Mouse (Mus musculus): ENCODE results near the gene Arhgap17. TPM values are rescaled to one million over a fixed set of nuclear protein-coding genes. Genes with fewer than 3 reads are reported as not detected.

Gene Arhgap17
- polyA plus RNA-seq, 1 experiment from 2014 or later = 114 TPM

DNA sequence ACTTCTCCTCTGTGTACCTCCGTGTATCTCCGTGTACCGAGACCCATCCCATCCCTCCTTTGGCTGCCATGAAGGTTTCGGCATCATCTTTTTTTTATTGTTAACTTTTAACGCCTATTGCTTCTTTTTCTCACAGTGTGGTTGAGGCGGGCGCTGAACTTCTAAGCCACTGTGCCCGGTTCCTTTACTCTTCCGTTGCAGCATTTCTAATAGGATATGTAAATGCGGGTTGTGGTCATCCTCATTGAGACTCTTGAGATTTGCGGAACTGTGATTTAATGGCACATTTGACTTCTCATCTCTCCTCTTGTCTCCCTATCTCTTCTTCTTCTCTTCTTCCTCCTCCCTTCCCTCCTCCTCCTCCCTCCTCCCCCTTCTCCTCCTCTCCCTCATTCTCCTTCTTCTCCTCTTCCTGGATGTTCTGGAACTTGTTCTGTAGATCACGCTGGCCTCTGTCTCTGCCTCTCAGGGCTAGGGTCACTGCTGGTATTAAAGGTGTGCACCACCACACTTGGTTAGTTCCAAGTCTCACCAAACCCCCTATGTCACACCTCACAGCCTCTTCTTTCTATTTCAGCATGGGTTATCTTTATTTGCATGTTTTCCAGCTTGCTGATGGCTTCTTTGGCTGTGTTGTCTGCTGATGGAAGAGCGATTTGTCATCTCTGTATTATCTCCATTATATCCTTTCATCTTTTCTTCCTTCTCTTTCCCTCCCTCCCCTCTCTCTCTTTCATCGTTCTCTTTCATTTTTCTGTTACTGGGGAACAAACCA is 115.3 kb downstream of the Arhgap17 start:
- H3K27ac ChIP-seq = no peak overlapping the region
- H3K79me2 ChIP-seq (ENCODE audit: inconsistent target) = no peaks in the 10 kb centered on the region
- 94% methylated on average over 14 of the region's 14 CpGs for WGBS (ENCODE audit: missing documents)
- no peaks in the 10 kb centered on the region for H3K36me3 ChIP-seq (ENCODE audit: inconsistent target)
- no peak overlapping the region for H3K4me3 ChIP-seq (ENCODE audit: inconsistent target)

GRCm38 (mm10) chr7:123253396-123253795 is 116.3 kb downstream of the Arhgap17 start:
- Histone ChIP-seq H3K79me2 (ENCODE audit: inconsistent target) (no peaks in the 10 kb centered on the region), H3K36me3 (ENCODE audit: inconsistent target) (no peaks in the 10 kb centered on the region), H3K27ac (no peak overlapping the region), H3K4me3 (ENCODE audit: inconsistent target) (no peak overlapping the region)
- WGBS (ENCODE audit: missing documents) = 98% methylated on average over 7 of the region's 7 CpGs

- Histone ChIP-seq H3K27ac (no peak overlapping the region), H3K79me2 (ENCODE audit: inconsistent target) (no peaks in the 10 kb centered on the region), H3K36me3 (ENCODE audit: inconsistent target) (no peaks in the 10 kb centered on the region), H3K4me3 (ENCODE audit: inconsistent target) (no peak overlapping the region)
- 82% methylated on average over 6 of the region's 6 CpGs for WGBS (ENCODE audit: missing documents)
These were observed 118.4 kb downstream of the Arhgap17 start for GRCm38 (mm10) chr7:123251343-123251742.

GRCm38 (mm10) chr7:123248166-123248565 is 121.5 kb downstream of the Arhgap17 start:
- 55% methylated on average over 2 of the region's 2 CpGs for WGBS (ENCODE audit: missing documents)
- no peak overlapping the region for H3K4me3 ChIP-seq (ENCODE audit: inconsistent target)
- no peaks in the 10 kb centered on the region for H3K79me2 ChIP-seq (ENCODE audit: inconsistent target)
- no peak overlapping the region for H3K27ac ChIP-seq
- H3K36me3 ChIP-seq (ENCODE audit: inconsistent target) = no peaks in the 10 kb centered on the region

DNA sequence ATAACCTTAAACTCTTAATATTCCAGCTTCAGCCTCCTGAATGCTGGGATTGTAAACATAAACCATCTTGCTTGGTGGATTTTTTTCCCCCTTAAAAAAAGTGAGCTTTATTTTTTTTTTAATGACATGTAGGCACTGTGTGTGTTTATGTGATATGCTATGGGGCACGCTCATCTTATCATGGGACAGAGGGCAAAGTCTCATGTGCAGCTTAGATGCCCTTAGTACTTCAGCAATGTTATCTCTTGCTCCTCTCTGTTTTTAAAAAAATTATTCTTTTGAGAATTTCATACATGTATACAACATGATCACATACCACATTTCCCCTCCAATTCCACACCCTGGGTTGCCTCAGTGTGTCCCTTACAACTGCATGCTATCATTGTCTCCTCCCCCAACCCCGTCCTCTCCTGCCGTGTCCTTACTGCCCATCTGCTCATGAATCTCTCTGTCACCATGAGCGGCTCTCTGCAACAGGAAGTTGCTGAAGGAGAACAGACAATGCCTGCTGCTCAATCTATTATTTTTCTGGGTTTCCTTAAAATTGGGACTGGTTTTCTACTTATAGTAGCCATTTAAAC is 123.1 kb downstream of the Arhgap17 start:
- H3K36me3 ChIP-seq (ENCODE audit: inconsistent target) = no peaks in the 10 kb centered on the region
- WGBS (ENCODE audit: missing documents) = 66% methylated on average over 4 of the region's 4 CpGs
- no peaks in the 10 kb centered on the region for H3K79me2 ChIP-seq (ENCODE audit: inconsistent target)
- H3K27ac ChIP-seq = no peak overlapping the region
- H3K4me3 ChIP-seq (ENCODE audit: inconsistent target) = no peak overlapping the region

DNA sequence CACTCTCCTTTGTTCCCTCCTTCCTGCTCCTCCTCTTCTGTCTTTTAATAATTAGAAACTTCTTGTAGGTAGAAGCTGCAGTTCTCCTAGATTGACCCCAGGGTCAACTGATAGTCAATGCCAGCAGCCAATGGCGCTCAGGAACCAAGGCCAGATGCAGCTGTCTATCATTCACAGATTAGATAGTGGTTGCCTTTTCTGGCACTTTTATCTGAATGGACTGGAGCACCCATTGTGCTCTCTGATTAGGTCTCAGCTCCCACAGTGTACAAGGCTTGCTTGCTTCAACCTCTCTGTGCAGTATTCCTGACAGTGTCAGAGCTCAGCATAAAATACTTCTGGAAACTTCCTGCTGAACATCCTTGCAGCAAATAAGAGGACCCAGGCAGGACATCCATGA is 124.9 kb downstream of the Arhgap17 start:
- no peak overlapping the region for H3K4me3 ChIP-seq (ENCODE audit: inconsistent target)
- 100% methylated on average over 1 of the region's 1 CpGs for WGBS (ENCODE audit: missing documents)
- no peak overlapping the region for H3K27ac ChIP-seq
- no peaks in the 10 kb centered on the region for H3K79me2 ChIP-seq (ENCODE audit: inconsistent target)
- H3K36me3 ChIP-seq (ENCODE audit: inconsistent target) = no peaks in the 10 kb centered on the region

GRCm38 (mm10) chr7:123242241-123242640 is 127.5 kb downstream of the Arhgap17 start:
- no peak overlapping the region for H3K4me3 ChIP-seq (ENCODE audit: inconsistent target)
- H3K36me3 ChIP-seq (ENCODE audit: inconsistent target) = no peaks in the 10 kb centered on the region
- WGBS (ENCODE audit: missing documents) = 81% methylated on average over 7 of the region's 7 CpGs
- H3K27ac ChIP-seq = no peak overlapping the region
- no peaks in the 10 kb centered on the region for H3K79me2 ChIP-seq (ENCODE audit: inconsistent target)

GRCm38 (mm10) chr7:123240064-123240463 is 129.7 kb downstream of the Arhgap17 start:
- WGBS (ENCODE audit: missing documents) = 16% methylated on average over 6 of the region's 6 CpGs
- no peak overlapping the region for H3K27ac ChIP-seq
- H3K4me3 ChIP-seq (ENCODE audit: inconsistent target) = no peak overlapping the region
- H3K79me2 ChIP-seq (ENCODE audit: inconsistent target) = no peaks in the 10 kb centered on the region
- no peaks in the 10 kb centered on the region for H3K36me3 ChIP-seq (ENCODE audit: inconsistent target)

DNA sequence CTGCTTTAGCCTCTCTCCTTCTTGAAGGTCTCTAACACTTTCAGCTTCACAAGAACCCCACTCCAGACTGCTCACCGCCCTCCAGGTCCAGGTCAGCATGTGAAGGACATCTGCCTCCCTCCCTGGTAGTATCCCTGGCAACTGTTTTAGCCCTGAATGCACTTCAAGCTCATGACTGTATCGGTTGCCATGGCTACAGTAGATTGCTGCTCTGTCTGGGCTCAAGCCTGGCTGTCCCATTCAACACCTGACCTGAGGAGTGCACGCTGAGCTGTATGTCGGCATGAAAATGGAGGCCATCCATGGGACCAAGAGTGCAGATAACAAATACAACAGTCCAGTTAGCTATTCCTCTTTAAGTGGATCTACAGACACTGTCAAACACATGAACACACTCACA is 131.1 kb downstream of the Arhgap17 start:
- WGBS (ENCODE audit: missing documents) = 98% methylated on average over 4 of the region's 4 CpGs
- Histone ChIP-seq H3K36me3 (ENCODE audit: inconsistent target) (no peaks in the 10 kb centered on the region), H3K4me3 (ENCODE audit: inconsistent target) (no peak overlapping the region), H3K27ac (no peak overlapping the region), H3K79me2 (ENCODE audit: inconsistent target) (no peaks in the 10 kb centered on the region)

GRCm38 (mm10) chr7:123235449-123235848 is 134.3 kb downstream of the Arhgap17 start:
- WGBS (ENCODE audit: missing documents) = 24% methylated on average over 4 of the region's 4 CpGs
- Histone ChIP-seq H3K4me3 (ENCODE audit: inconsistent target) (no peak overlapping the region), H3K27ac (no peak overlapping the region)

More at GRCm38 (mm10) chr7:123235449-123235848, 134.3 kb downstream of the Arhgap17 start:
- Histone ChIP-seq H3K36me3 (ENCODE audit: inconsistent target) (no peaks in the 10 kb centered on the region), H3K79me2 (ENCODE audit: inconsistent target) (no peaks in the 10 kb centered on the region)

Other genes starting within 250 kb of the Arhgap17 start
- 25.7 to 28.4 TPM (median 27.9 TPM) in 3 replicates for gene Tnrc6a, start 246.0 kb downstream of the Arhgap17 start, polyA plus RNA-seq (2018)
- 0.23 to 1.9 TPM in 2 of 3 replicates, not detected in the other for gene Slc5a11, start 155.1 kb downstream of the Arhgap17 start, polyA plus RNA-seq (2018)
- gene Lcmt1, start 131 bp downstream of the Arhgap17 start, polyA plus RNA-seq (2018) = 14.4 to 20.0 TPM (median 19.7 TPM) in 3 replicates
- gene Aqp8, start 92.4 kb upstream of the Arhgap17 start, polyA plus RNA-seq (2018) = not detected in 3 replicates
- gene Zkscan2, start 130.5 kb upstream of the Arhgap17 start, polyA plus RNA-seq (2018) = not detected in 3 replicates

Measured in macrophage (primary cell).